Mouse (Mus musculus) embryo, embryonic 10.5 days (tissue): Measurements from ENCODE around the gene Stn1.

Experiments used
- DNase-seq: peaks from one replicate; pipeline ENCODE4 v3.0.0-alpha.2; 2015; ENCODE audit warnings: low spot score

Gene Stn1

GRCm38 (mm10) chr19:47451476-47452113 is 85.7 kb downstream of the Stn1 start:
- DNase-seq, result no peak
